Mouse (Mus musculus) lung, embryonic 15.5 days (tissue): Measurements from ENCODE around the gene Vipr1. TPM values are rescaled to one million over a fixed set of nuclear protein-coding genes. Genes with fewer than 3 reads are reported as not detected.

ENCODE experiments used
- ATAC-seq: fragments of 200-750 bp; cut with Nextera tagmentation; 2 replicates; pipeline ENCODE4 v1.8.0; 2017; ENCODE audit warnings: moderate number of reproducible peaks, borderline replicate concordance; ENCODE audit not compliant: low FRiP score, low TSS enrichment; ENCODE audit errors: extremely low read depth
- H3K27ac ChIP-seq: fragments of 300-500 bp; sonication (generic); 2 replicates; pipeline ENCODE4 v1.5.1; 2015; ENCODE audit warnings: moderate library complexity, mild to moderate bottlenecking, inconsistent platforms
- H3K27me3 ChIP-seq: fragments of 300-500 bp; sonication (generic); 2 replicates; pipeline ENCODE4 v1.6.1; 2015; ENCODE audit warnings: inconsistent platforms
- H3K36me3 ChIP-seq: fragments of 300-500 bp; sonication (generic); 2 replicates; pipeline ENCODE4 v1.6.1; 2015; ENCODE audit warnings: inconsistent platforms
- H3K4me1 ChIP-seq: fragments of 300-500 bp; sonication (generic); 2 replicates; pipeline ENCODE4 v1.6.1; 2015; ENCODE audit warnings: inconsistent platforms
- H3K4me2 ChIP-seq: fragments of 300-500 bp; sonication (generic); 2 replicates; pipeline ENCODE4 v1.6.1; 2015; ENCODE audit warnings: inconsistent platforms, mild to moderate bottlenecking, moderate library complexity
- H3K4me3 ChIP-seq: fragments of 300-500 bp; sonication (generic); 2 replicates; pipeline ENCODE4 v1.5.1; 2015; ENCODE audit warnings: mild to moderate bottlenecking, inconsistent platforms
- H3K9ac ChIP-seq: fragments of 300-500 bp; sonication (generic); 2 replicates; pipeline ENCODE4 v1.6.1; 2015; ENCODE audit warnings: inconsistent platforms
- H3K9me3 ChIP-seq: fragments of 300-500 bp; sonication (generic); 2 replicates; pipeline ENCODE4 v1.6.1; 2016; ENCODE audit warnings: inconsistent platforms
- WGBS: fragments of 180-500 bp; shearing (Covaris S2); methylation state at CpG from one replicate; pipeline ENCODE4 v1.1.7; 2015; 5-methylcytosine and 5-hydroxymethylcytosine counted together
- polyA plus RNA-seq: library from polyadenylated mRNA; unstranded; fragments of >200 nt; fragmentation: Nextera tagmentation; extraction: Ambion mirVana; gene quantifications from 2 replicates; pipeline ENCODE4 v1.2.1, GENCODE M21; 2015

Gene Vipr1
- polyA plus RNA-seq, 1 experiment from 2014 or later = 0.30 TPM

- peaks cover 58% of the 10 kb centered on the region for H3K27me3 ChIP-seq
- 64% methylated on average over 16 of the region's 16 CpGs for WGBS
- no peaks in the 10 kb centered on the region for H3K9me3 ChIP-seq
- no peak overlapping the region for H3K4me3 ChIP-seq
- no peak overlapping the region for H3K27ac ChIP-seq
- H3K4me2 ChIP-seq = no peak overlapping the region
- ATAC-seq = no peak
- H3K4me1 ChIP-seq = peaks cover 10% of the 10 kb centered on the region
- no peaks in the 10 kb centered on the region for H3K36me3 ChIP-seq
- H3K9ac ChIP-seq = no peak overlapping the region
Observed at GRCm38 (mm10) chr9:121666957-121667630, 24.6 kb downstream of the Vipr1 start.

- Histone ChIP-seq H3K4me2 (no peak overlapping the region), H3K9ac (no peak overlapping the region), H3K4me3 (no peak overlapping the region), H3K36me3 (no peaks in the 10 kb centered on the region), H3K27me3 (peaks cover 58% of the 10 kb centered on the region), H3K9me3 (no peaks in the 10 kb centered on the region), H3K4me1 (peaks cover 15% of the 10 kb centered on the region), H3K27ac (no peak overlapping the region)
- ATAC-seq = no peak
- 62% methylated on average over 11 of the region's 11 CpGs for WGBS
Observed at GRCm38 (mm10) chr9:121667822-121668221, 25.3 kb downstream of the Vipr1 start.

- WGBS = 1% methylated on average over 28 of the region's 28 CpGs
- Histone ChIP-seq H3K27me3 (peaks cover 57% of the 10 kb centered on the region), H3K4me2 (peak overlapping the region; percentile 64), H3K36me3 (no peaks in the 10 kb centered on the region), H3K9me3 (no peaks in the 10 kb centered on the region), H3K9ac (peak overlapping the region; percentile 31), H3K4me3 (peak overlapping the region; percentile 29), H3K4me1 (peaks cover 15% of the 10 kb centered on the region), H3K27ac (no peak overlapping the region)
- ATAC-seq = peak; percentile 49; the same call in 1 of the 2 replicates
Observed at GRCm38 (mm10) chr9:121669348-121669791, 26.9 kb downstream of the Vipr1 start.

DNA sequence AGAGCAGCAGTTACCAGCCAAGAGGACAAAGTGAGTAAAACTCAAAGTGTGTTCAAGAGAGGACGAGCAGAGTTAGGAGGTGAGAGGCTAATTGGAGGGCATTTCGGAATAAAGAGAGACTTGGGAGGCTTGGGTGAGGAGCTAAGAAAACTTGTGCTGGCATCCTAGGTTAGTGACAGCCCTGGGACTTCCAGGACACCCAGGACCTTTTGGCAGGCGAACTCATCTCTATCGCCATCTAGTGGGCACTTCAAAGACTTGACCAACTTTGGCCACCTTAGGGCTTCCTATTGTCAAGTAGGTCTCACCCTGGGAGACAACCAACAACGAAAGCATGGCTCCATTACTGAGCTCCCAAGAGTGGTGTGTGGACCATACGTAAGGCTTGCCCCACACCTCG, 28.8 kb downstream of the Vipr1 start:
- peaks cover 15% of the 10 kb centered on the region for H3K4me1 ChIP-seq
- no peaks in the 10 kb centered on the region for H3K36me3 ChIP-seq
- H3K9me3 ChIP-seq = no peaks in the 10 kb centered on the region
- H3K4me3 ChIP-seq = no peak overlapping the region
- ATAC-seq = no peak
- H3K4me2 ChIP-seq = no peak overlapping the region
- WGBS = 26% methylated on average over 7 of the region's 7 CpGs
- no peak overlapping the region for H3K27ac ChIP-seq
- H3K9ac ChIP-seq = no peak overlapping the region
- H3K27me3 ChIP-seq = peaks cover 47% of the 10 kb centered on the region

DNA sequence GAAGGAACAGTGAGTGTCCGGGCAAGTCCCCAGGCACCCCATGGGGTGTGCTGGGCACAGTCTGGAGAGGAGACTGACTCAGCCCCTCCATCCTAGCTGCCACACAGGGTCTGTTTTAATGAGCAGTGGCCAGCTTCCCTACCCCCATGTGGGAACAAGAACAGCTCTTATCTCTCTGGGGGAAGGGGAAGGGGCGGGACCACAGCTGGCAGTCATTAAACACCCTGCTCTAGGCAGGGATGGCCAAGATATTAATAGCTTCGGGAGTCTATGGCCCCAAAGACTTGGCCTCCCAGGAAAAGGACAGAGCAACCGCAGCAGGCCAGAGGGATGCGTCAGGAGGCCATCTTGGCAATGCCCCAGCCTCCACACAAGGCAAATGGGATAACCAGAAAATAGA, 29.8 kb downstream of the Vipr1 start:
- H3K9ac ChIP-seq = no peak overlapping the region
- no peaks in the 10 kb centered on the region for H3K36me3 ChIP-seq
- peak; percentile 10; the same call in 1 of the 2 replicates for ATAC-seq
- 28% methylated on average over 5 of the region's 5 CpGs for whole genome bisulfite sequencing
- no peaks in the 10 kb centered on the region for H3K9me3 ChIP-seq
- H3K4me2 ChIP-seq = no peak overlapping the region
- H3K4me1 ChIP-seq = peaks cover 22% of the 10 kb centered on the region
- no peak overlapping the region for H3K27ac ChIP-seq
- peaks cover 39% of the 10 kb centered on the region for H3K27me3 ChIP-seq
- no peak overlapping the region for H3K4me3 ChIP-seq

DNA sequence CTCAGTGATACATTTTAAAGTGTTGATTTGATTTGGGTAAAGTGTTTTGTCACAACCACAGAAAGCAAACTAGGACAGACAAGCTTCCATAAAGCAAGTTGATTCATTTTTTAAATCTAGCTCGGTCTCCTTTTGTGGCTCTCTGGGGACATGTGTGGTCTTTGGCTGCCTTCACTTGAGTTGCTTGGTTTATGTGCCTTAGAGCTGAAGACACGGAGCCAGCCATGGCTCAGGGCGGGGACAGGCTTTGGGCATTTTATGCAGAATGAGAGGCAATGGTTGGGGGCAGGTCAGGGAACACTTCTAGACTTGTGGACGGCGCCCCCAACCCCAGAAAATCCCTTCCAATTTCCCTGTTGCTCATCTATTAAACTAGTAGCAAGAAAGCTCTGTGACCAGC, 31.2 kb downstream of the Vipr1 start:
- H3K9ac ChIP-seq = no peak overlapping the region
- no peaks in the 10 kb centered on the region for H3K9me3 ChIP-seq
- no peaks in the 10 kb centered on the region for H3K36me3 ChIP-seq
- H3K27me3 ChIP-seq = peaks cover 25% of the 10 kb centered on the region
- H3K27ac ChIP-seq = no peak overlapping the region
- H3K4me2 ChIP-seq = no peak overlapping the region
- 86% methylated on average over 5 of the region's 5 CpGs for WGBS
- peaks cover 34% of the 10 kb centered on the region for H3K4me1 ChIP-seq
- no peak for ATAC-seq
- no peak overlapping the region for H3K4me3 ChIP-seq

GRCm38 (mm10) chr9:121675011-121675410, 32.5 kb downstream of the Vipr1 start:
- WGBS = 72% methylated on average over 9 of the region's 9 CpGs

GRCm38 (mm10) chr9:121675556-121675955, 33.0 kb downstream of the Vipr1 start:
- 78% methylated on average over 2 of the region's 2 CpGs for WGBS
- no peaks in the 10 kb centered on the region for H3K9me3 ChIP-seq

More at GRCm38 (mm10) chr9:121675011-121675410, 32.5 kb downstream of the Vipr1 start:
- Histone ChIP-seq H3K4me1 (peaks cover 27% of the 10 kb centered on the region), H3K27ac (no peak overlapping the region), H3K9ac (no peak overlapping the region), H3K4me2 (no peak overlapping the region), H3K4me3 (no peak overlapping the region), H3K9me3 (no peaks in the 10 kb centered on the region), H3K27me3 (peaks cover 13% of the 10 kb centered on the region; the same call in 1 of the 2 replicates), H3K36me3 (no peaks in the 10 kb centered on the region)
- no peak for ATAC-seq

DNA sequence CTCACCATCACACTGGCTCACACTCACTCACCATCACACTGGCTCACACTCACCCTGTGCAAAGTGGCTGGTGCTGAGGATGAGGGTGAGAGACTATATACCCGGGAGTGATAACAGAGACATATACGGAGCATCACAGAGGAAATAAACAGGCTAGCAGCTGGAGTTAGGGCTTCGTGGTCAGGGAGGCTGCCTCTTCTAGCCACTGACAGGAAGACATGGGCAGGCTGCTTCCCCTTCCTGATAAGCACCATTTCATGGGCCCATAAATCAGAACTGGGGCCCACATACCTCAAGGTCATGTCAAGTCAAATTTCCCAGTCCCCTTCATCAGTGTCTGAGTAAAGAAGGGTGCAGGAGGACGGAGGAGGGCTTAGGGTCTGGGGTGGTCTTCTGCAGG, 34.6 kb downstream of the Vipr1 start:
- H3K36me3 ChIP-seq = no peaks in the 10 kb centered on the region
- 31% methylated on average over 4 of the region's 4 CpGs for WGBS
- no peaks in the 10 kb centered on the region for H3K27me3 ChIP-seq
- H3K4me1 ChIP-seq = peaks cover 27% of the 10 kb centered on the region
- no peak overlapping the region for H3K27ac ChIP-seq
- no peak overlapping the region for H3K4me3 ChIP-seq
- H3K9ac ChIP-seq = no peak overlapping the region
- H3K4me2 ChIP-seq = no peak overlapping the region
- ATAC-seq = no peak
- H3K9me3 ChIP-seq = no peaks in the 10 kb centered on the region

More at GRCm38 (mm10) chr9:121675556-121675955, 33.0 kb downstream of the Vipr1 start:
- Histone ChIP-seq H3K36me3 (no peaks in the 10 kb centered on the region), H3K4me2 (no peak overlapping the region), H3K27ac (no peak overlapping the region), H3K4me1 (peaks cover 27% of the 10 kb centered on the region), H3K9ac (no peak overlapping the region), H3K4me3 (no peak overlapping the region), H3K27me3 (peaks cover 8% of the 10 kb centered on the region; the same call in 1 of the 2 replicates)
- no peak for ATAC-seq

- H3K4me1 ChIP-seq = peaks cover 23% of the 10 kb centered on the region
- no peaks in the 10 kb centered on the region for H3K27me3 ChIP-seq
- 23% methylated on average over 8 of the region's 8 CpGs for WGBS
- no peak overlapping the region for H3K9ac ChIP-seq
- H3K27ac ChIP-seq = no peak overlapping the region
- no peak overlapping the region for H3K4me3 ChIP-seq
- H3K9me3 ChIP-seq = no peaks in the 10 kb centered on the region
- H3K36me3 ChIP-seq = 0 out of 2 replicates have a peak, but pooled peaks cover under 1% of the 10 kb centered on the region
- no peak for ATAC-seq
- no peak overlapping the region for H3K4me2 ChIP-seq
Observed at GRCm38 (mm10) chr9:121677476-121677875, 35.0 kb downstream of the Vipr1 start.

DNA sequence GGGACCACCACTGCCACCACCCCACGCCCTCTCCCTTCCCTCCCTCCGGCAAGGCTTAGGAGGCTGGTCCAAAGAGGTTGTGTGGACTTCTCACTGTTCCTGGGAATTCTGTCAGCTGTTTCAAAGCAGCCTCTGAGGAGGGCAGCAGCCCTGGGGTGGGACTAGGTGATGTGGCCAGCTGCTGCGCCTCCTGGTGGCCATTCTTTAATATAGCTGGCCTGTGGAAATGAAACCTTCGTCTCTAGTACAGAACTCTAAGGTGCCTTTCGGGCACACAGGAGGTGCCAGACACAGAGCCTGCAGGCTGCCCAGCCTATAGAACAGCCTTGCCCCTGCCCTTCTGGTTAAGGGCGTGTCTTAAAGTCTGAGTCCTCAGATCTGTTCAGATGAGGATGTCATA, 37.0 kb downstream of the Vipr1 start:
- Histone ChIP-seq H3K4me1 (peaks cover 21% of the 10 kb centered on the region), H3K4me3 (no peak overlapping the region), H3K36me3 (0 out of 2 replicates have a peak, but pooled peaks cover 2% of the 10 kb centered on the region), H3K4me2 (no peak overlapping the region), H3K9me3 (no peaks in the 10 kb centered on the region), H3K27ac (no peak overlapping the region), H3K27me3 (no peaks in the 10 kb centered on the region), H3K9ac (no peak overlapping the region)
- 22% methylated on average over 6 of the region's 6 CpGs for WGBS
- peak; percentile 34; the same call in 1 of the 2 replicates for ATAC-seq

DNA sequence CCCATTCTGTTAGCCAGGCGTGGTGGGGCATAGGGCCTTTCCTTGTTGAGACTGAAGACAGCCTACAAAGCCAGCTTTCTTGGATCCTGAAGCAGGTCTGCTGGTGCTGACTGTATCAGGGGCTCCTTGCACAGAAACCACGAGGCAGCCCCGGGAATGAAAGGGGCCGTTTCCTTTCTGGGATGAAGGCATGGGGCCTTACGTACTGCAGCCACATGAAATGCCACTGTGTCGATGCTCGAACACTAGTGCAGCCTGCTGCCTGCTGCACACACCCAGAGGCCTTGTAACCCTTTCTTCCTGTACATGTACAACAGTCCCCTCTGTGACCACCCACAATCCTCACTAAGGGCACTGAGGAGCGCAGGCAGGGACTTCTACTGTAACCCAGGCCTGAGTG, 38.7 kb downstream of the Vipr1 start:
- WGBS = 76% methylated on average over 8 of the region's 8 CpGs
- no peak overlapping the region for H3K4me3 ChIP-seq
- no peak for ATAC-seq
- H3K4me2 ChIP-seq = no peak overlapping the region
- 0 out of 2 replicates have a peak, but pooled peaks cover 5% of the 10 kb centered on the region for H3K36me3 ChIP-seq
- no peaks in the 10 kb centered on the region for H3K27me3 ChIP-seq
- no peak overlapping the region for H3K27ac ChIP-seq
- peaks cover 21% of the 10 kb centered on the region for H3K4me1 ChIP-seq
- H3K9me3 ChIP-seq = no peaks in the 10 kb centered on the region
- H3K9ac ChIP-seq = no peak overlapping the region
